Mouse (Mus musculus): ENCODE data around the gene Lsg1.

GRCm38 (mm10) chr16:30624640-30625039 is 37.2 kb upstream of the Lsg1 start:
- no peak for TF ChIP-seq GATA1 (IDR thresholded peaks at IDR 0.05; ENCODE audit: low read length)
- no peak for TF ChIP-seq TAL1 (IDR thresholded peaks at IDR 0.05; ENCODE audit: low read length)

Data from erythroblast, embryonic 14.5 days (primary cell).